Mouse (Mus musculus) monocyte, adult 2 months (primary cell): ENCODE measurements around the gene Cd99l2.
A peak's percentile ranks its signal among the peaks of the same experiment; 100 is the strongest.
"Not testable (repeated sequence)": the region's sequence is repeated elsewhere in the genome, so short reads cannot be mapped to it uniquely, and the experiment has no call there.

ENCODE experiments used
- DNase-seq, 2 experiments: peaks; one replicate each; pipeline ENCODE4 v3.0.0; 2022; ENCODE audit warnings: low spot score in 2 of 2, low read depth in 1 of 2

The Cd99l2 gene

DNA sequence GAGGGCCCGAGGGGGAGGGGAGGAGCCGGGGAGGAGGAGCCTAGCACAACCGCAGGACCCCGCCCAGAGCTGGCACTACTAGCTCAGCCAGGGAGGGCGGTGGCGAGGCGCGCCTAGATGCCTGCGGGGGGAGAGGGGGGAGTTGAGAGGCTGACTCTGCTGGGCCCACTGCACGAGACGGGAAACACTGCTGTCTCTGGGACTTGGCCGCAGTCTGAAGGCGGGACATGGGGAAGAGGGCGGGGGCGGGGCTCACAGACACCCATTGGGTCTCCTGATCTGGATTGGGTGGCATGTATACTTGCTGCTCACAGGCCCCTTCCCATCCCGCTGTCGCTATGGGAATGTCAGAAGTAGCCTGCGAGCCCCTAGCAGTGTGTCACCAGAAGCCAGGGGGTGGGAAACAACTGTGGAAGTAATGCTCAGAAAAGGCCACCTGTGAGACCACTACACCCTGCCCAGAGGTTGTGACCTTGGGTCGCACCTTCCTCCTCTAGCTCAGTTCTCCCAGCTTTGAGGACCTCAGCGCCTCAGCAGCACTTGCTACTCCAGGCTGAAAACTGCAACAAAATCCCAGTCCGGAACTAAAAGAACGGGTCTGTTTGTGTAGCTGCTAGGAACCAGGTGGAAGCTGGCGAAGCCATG lies at the start of gene Cd99l2:
Gene Cd99l2 (minus strand): TSS at position 216 of the 645 bp plus-strand sequence.
- peak; percentile 37 to 51 for DNase-seq

DNA sequence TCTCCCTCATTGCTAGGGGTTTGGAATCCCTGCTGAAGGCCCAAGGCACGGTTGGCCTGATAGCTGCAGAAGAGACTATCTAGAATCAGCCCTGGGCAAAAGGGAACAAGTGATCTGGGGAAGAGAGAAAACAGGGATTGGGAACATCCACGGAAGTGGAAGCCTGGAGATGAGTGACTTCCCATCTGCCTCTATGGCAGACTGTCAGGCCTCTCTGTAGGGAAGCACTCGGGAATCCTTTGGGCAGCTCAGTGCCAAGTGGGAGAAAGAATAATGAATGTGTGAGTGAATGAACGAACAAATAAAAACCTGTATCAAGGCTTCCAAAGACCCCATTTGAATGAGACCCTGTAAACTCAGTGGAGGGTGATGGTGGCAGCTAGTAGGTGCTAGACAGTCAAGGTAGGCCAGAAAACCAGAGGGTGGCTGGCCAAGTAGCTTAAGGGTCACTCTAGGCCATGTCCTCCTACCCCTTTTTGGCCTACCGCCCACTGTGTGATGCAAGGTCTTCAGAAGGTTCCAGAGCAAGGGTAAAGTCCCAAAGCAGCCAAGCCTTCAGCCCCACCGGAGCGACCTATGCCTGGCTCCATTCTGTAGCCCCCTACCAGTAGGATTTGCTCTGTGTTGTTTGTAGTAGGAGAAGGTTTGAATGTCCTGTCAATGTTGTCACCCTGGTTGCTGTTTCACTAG lies 48.3 kb upstream of the Cd99l2 start:
- no peak for DNase-seq

DNA sequence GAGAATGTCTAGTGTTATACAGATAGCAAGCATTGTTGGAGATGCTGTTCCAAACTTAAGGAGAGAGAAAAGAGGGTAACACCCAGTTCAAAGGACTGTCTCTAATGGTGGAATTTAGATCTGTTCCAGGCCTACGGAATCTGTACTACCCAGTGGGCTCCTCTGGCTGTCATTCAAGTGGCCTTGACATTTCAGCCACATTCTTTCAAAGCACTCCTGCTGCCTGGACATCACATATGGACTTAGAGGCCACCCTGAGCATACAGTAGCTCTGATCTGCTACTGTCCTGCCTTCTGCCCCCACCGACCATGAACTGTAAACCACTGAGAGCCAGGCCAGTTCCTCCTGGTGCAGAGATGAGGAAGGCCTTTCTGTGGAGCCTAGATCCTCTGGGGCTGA lies 45.1 kb upstream of the Cd99l2 start:
- DNase-seq = no peak

DNA sequence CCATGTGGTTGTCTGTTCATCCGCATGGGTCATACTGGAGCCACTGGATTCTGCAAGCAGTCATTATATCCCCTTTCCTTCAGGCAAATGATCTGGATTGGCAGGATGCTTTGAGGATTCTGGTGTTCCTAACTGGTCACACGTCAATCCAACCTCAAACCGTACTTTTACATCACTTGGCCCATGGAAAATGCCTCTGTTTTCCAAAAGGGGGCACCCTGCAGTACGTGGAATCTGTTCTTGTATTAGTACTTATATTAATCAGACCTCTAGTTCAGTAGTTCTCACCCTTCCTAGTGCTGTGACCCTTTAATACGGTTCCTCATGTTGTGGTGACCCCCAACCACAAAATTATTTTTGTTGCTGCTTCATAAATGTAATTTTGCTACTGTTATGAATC lies 41.5 kb upstream of the Cd99l2 start:
- DNase-seq = no peak

DNA sequence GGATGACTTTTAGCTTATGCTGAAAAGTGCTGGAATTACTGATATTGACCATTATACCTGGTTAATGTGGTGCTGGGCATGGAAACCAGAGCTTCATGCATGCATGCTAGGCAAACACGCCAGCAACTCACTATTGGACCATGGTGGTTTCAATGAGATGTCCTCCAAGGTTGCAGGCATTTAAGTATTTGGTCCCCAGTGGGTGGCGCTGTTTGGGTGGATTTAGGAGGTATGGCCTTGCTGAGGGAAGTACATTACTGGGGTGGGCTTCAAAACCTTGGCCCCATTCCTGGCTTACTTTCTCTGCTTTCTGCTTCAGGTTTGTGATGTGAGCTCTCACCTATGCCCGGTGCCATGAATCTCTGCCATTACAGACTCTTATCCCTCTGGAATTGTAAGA lies 40.0 kb upstream of the Cd99l2 start:
- DNase-seq = no peak

DNA sequence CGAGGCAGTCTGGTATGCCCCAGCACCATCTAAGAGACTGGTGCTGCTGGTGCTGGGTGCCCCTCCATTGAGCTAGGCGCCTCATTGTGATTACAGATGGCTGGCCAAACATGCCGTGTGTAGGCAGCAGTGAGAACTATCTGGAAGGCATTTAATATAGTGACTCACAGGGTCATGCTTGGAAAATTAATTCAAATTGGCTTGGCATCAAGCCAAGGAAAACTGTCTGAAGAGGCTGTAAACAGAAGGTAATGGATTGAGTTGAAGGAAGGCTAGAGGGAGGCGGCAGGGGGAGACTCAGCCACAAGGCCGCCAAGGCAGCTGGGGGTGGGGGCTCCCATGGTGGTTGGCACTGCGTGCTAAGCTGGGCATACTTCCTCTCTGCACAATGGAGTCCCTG lies 36.0 kb upstream of the Cd99l2 start:
- no peak for DNase-seq

DNA sequence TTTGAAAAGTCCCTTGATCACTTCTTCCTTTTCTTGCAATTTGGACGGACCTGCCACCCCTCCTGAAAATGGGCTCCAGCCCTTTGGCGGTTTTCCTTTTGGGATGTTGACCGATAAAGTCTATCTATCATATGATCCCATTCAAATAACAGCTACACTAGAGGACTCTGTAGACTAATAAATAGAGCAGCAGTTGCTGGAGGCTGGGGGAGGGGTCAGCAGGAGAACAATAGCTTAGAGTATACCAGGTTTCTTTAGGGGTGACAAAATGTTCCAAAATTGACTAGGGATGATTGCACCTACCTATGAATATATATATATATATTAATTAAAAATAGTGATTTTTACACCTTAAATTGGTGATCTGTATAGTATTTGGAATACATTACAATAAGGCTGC lies 35.5 kb upstream of the Cd99l2 start:
- DNase-seq = no peak

DNA sequence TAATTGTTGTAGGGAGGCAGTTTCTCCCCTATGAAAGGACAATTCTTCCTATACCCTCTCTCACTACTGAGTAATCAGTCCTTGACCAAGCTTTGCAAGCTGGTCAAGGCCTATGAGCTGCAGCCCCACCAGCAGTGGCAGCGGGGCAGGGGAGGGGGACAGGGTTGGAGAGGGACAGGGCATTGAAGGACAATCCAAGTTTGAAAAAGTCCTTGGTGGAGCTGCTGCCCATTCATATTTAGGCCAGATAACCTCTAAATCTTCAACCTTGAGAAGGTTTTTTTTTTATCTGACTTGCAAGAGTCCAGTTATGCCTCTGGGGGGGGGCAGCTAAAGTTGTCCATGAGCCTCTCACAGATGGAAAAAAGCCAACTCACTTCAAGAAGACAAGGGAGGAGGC lies 34.8 kb upstream of the Cd99l2 start:
- DNase-seq = no peak

DNA sequence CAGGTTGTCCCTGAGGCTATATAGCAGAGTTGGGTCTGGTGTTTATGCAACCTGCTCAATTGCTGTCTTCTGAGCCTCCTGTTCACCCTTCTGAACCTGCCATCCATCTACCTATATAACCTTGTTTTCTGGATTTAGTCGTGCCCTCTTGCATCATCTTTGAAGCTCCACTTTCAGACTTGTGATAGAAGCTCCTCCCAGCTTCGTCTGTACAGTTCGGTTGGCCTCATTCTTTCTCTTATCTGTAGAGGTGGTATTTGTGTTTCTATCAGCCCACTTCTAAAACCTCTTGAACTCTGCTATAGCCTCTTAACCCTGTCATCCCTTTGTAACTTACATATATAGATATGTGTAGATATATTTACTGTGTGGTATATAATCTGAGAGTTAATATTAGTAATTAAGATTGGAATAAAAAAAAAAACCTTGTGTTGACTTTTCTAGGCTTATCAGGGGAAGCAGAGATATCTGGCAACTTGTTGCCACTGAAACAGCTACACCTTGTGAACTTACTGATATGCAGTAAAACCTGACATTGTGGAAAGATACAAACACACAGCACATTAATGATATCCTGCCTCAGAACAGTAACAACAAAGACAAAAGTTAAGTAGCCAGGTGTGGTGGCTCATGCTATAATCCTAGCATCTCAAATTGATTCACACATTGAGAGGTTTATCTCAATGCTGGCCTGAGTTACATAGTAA lies 33.1 kb upstream of the Cd99l2 start:
- no peak for DNase-seq

DNA sequence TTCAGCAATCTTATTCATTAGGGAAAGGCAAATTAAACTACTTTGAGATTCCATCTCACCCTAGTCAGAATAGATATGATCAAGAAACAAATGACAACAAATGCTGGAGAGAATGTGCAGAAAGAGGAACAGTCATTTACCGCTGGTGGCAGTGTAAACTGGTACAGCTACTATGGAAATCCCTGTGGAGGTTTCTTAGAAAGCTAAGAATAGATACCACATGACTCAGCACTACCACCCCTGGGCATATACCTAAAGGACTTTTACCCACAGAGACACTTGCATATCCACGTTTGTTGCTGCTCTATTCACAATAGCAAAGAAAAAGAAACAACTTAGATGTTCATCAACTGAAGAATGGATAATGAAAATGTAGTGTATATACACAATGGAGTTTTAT lies 31.7 kb upstream of the Cd99l2 start:
- no peak for DNase-seq

DNA sequence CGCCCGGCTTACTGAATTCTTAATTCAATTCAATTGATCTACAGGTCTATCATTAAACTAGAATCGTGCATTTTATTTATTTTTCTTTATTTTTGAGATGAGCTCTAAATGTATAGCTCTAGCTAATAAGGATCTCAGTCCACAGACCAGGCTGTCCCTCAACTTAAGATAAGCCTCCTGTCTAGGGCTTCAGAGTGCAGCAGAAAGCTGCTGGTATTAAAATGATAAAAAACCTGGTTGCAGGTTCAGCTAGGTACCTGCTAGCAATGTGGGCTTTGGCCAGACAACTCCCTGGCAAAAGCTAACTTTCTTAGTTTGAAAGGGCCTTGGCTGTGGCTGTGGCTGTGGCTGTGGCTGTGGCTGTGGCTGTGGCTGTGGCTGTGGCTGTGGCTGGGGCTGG lies 30.2 kb upstream of the Cd99l2 start:
- DNase-seq = no peak

DNA sequence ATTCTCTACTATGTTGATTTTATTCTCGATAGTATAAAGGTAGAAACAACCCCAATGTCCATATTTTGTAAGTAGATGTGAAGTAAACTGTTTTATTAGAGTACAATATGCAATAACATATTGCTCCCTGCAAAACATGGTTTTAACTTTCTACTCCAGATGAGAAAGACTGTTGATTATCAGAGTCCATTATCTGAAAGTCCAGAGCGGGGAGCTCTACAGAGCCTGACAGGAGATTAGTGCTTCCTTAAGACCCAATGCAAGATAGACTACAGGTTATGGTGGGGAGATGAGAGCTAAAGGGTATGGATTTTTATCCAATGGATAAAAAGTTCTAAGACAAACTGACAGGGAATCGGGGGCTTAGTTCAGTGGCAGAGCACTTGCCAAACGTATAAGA lies 26.6 kb upstream of the Cd99l2 start:
- no peak for DNase-seq

DNA sequence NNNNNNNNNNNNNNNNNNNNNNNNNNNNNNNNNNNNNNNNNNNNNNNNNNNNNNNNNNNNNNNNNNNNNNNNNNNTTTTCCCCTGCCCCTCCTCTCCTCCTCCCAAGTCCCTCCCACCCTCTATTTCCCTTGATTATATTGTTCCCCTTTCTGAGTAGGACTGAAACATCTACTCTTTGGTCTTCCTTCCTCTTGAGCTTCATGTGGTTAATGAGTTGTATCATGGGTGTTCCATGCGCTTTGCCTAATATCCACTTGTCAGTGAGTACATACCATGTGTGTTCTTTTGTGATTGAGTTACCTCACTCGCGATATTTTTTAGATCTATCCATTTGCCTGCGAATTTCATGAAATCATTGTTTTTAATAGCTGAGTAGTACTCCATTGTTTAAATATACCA lies 13.9 kb upstream of the Cd99l2 start:
- DNase-seq = not testable (repeated sequence)

DNA sequence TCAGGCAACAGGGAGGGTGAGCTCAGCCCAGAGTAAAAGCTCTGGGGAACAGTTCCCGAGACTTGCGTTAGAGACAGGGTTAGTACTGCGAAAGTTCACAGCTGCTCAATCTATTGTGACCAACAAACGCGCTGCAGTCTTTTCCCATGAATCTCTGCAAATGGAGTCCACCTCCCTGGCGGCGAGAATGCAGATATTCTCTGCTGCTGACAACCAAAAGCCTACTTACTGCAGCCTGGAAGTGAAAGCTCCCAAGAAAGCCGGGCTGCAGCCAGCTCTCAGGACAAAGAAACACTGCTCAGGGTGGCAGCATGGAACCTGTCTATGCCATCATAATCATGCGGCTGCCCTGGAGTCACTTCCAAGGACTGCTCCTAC lies 619 bp upstream of the Cd99l2 start:
- no peak for DNase-seq

DNA sequence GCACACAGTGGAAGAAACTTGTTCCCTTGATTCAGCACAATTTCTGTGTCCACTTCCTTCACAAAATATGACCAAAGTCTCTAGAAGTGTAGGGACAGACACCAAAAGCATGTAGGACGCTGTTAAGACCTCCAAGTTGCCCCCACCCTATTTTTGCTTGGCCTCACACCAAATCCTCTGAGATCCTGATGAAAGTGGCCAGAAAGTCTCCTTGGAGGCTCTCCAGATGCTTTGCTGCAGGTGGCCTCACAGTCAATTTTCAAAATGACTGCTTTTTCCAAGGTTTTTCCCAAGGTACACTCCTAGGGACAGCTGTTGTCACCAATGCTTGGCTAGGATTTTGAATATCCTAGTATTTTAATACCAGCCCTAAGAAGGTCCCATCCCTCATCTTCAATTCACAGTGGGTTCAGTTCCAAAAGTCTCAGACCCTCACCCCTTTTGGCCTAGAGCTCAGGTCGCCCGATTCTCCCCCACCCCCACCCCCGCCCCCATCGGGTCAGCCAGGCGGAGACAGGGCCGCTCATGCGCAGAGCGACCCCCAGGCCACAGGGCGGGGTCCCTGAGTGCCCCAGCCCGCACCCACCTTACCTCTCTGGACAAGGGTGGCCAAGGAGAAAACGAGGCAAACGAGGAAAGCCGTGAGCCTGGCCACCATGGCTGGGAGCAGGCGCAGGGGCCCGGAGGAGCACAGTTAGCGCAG lies 567 bp downstream of the Cd99l2 start:
- no peak for DNase-seq

DNA sequence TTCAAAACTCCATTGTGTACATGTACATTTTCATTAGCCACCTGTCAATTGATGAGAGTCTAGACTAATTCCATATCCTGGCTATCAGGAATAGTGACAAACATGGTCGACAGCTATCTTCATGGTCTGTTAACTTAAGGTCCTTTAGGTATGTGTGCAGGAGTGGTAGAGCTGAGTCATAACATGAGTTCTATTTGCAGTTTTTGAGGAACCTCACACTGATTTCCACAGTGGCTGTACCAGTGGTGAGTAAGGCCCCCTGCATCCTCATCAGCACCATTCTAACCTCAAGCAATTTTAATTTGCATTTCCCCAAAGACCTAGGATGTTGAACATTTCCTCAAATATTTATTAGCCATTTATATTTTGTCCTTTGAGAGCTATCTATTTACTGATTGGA lies 3.3 kb downstream of the Cd99l2 start:
- DNase-seq = no peak

DNA sequence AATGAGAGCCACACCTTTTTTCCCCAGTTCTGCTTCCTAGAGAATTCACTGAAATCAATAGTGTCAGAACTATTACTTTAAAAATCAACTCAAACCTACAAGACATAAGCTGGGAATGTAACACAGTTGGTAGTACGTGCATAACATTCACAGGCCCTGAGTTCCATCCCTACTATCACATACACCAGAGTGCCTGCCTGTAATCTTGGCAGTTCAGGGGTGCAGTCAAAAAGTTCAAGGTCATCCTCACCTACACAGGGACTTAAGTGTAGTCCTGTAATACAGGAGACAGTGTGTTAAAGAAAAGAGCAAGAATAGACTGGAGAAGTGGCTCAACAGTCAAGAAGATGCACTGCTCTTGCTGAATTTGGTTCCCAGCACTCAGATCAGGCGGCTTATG lies 10.4 kb downstream of the Cd99l2 start:
- no peak for DNase-seq

DNA sequence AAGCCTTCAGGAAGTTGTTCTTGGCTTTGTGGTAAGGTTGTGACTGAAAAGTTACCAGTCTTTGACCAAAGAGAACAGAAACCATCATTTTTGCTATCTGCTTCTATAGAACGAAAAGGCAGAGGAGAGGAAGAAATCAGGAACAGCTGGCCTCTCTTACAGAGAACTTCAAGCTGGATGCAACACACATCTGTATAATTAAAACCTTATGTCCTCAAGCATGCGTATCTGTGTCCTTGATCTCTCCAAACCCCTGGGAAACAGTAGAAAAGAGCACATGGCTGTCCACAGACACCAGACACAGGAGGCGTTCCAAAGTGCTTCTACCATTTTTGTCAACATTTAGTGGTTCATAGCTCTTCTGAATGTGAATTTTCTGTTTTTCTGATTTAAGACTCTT lies 16.7 kb downstream of the Cd99l2 start:
- DNase-seq = no peak

DNA sequence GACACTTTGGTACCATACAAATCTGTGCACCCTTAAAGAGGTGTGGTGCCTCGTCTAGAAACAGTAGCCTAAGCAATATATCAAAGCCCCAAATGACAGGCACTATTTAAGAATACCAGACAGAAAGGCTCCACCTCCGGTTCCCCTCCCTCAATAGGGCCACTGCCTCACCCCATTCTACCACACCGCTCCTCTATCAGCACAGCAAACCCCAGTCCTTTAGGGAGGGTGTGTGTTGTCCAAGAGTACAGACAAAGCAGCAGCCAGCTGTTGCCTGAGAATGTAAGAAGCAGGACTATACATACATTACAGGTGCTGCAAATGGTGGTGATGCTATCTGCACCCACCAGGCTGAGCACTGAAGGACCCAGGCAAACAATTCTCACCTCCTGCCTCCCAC lies 17.2 kb downstream of the Cd99l2 start:
- no peak for DNase-seq

DNA sequence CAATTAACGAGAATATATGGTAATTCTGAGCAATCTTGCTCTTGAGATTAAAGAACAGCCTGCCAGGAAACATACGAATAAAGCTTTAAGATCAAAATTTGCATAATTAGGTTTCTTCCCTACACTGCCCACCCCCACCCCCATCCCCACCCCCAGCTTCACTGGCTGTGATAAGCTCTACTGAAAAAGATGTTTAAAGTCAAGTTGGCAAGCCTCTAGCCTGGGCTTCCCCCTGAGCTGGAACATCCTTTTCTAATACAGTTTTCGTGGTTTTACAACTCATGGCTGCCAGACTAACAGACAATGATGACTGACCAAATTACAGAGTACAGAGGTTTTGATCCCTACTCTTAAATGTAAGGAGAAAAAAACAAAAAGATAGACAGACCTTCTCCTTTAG lies 17.6 kb downstream of the Cd99l2 start:
- DNase-seq = no peak

DNA sequence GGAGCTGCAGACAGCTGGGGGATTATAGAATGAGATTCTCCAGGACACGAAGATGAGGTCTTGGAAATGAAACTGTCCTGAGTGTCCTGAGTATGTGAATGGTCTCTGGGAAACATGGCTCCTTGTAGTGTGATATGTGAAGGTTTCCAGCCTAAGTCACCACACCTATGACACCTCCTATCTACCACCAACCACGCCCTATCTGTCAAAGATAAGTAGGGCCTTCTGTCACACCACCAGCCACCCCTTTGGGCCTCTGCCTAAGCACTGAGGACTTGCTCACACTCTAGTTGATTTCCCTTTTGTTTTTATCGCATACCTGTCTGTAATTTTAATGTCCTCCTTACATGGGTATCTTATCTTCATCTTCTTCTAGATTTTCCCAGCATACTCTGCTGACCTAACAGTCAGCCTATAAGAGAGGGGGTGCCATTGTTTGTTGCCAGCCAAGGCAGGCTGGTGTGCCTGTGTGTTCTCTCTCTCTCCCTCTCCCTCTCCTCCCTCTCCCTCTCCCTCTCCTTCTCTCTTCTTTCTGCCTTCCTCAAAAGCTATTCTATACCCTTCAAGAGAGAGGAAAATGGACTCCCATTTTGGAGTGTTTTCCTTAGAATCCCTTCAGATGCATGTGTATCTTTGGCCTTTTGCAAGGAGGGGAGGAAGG lies 18.2 kb downstream of the Cd99l2 start:
- no peak for DNase-seq
